Mouse (Mus musculus) ES-Bruce4 (cell line): Measurements from ENCODE around the gene Dnah17.

Source experiments
- CTCF ChIP-seq: IDR thresholded peaks from one replicate; pipeline ENCODE4 v1.8.1; 2011; ENCODE audit warnings: low read depth, low read length
- EP300 ChIP-seq: IDR thresholded peaks from 2 replicates; pipeline ENCODE4 v1.6.1; 2011; ENCODE audit warnings: low read depth, low read length; ENCODE audit not compliant: insufficient read depth
- POLR2A ChIP-seq: IDR thresholded peaks from one replicate; pipeline ENCODE4 v1.8.1; 2011; ENCODE audit warnings: low read length; ENCODE audit not compliant: insufficient read depth

DNA sequence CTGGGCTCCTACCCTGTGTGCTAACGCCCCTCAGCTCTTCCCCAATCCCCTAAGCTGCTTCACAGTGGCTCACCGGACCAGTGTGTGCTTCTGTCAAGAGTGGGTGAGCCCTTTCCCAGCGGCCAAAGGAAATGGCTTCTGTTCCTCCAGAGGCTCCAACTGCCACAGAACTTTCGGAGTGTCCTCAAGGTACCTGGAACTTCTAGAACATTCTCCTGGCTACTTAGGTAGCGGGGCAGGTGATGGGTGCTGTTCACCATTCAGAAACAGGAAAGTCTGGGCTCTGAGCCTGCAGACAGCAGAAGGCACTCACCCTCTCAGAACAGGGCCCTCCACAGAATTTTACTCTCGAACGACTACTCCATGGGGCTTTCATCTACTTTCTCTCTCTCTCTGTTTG, at the start of gene Dnah17:
- TF ChIP-seq CTCF (no peak), EP300 (no peak), POLR2A (no peak)
